25 mouse cellular contexts compared by ENCODE assay signal in genomic region chr11:7949201-7949875, GRCm38 (mm10).
"Had no signal": no experiment of that assay in that cellular context is flagged by ENCODE, and none has a peak within 500 bp of the region (broad histone marks: within the 10 kb centered on the region; RNA-seq: fewer than 3 reads in every experiment).

No protein-coding gene starts in this region.

- ATAC-seq: liver, embryonic 12.5 days; midbrain, embryonic 13.5 days had no signal

- H3K27me3 ChIP-seq: limb, embryonic 13.5 days; liver, embryonic 12.5 days; liver, embryonic 15.5 days; lung, embryonic 15.5 days; megakaryocyte, embryonic 14.5 days; midbrain, embryonic 13.5 days; neural tube, embryonic 12.5 days; neural tube, embryonic 15.5 days had no signal

- H3K4me3 ChIP-seq: left cerebral cortex, adult 2 months; limb, embryonic 10.5 days; limb, embryonic 13.5 days; liver, embryonic 12.5 days; liver, embryonic 15.5 days; lung, embryonic 15.5 days; megakaryocyte, embryonic 14.5 days; midbrain, embryonic 10.5 days; midbrain, embryonic 13.5 days; neural tube, embryonic 12.5 days; neural tube, embryonic 15.5 days had no signal

- H3K9me3 ChIP-seq: limb, embryonic 10.5 days; limb, embryonic 13.5 days; liver, embryonic 12.5 days; liver, embryonic 15.5 days; lung, embryonic 15.5 days; midbrain, embryonic 10.5 days; midbrain, embryonic 13.5 days; neural tube, embryonic 12.5 days; neural tube, embryonic 15.5 days had no signal

- H3K27ac ChIP-seq: kidney, postnatal 0 days; left cerebral cortex, adult 2 months; limb, embryonic 10.5 days; limb, embryonic 13.5 days; liver, embryonic 12.5 days; liver, embryonic 15.5 days; lung, embryonic 15.5 days; midbrain, embryonic 10.5 days; midbrain, embryonic 13.5 days; neural tube, embryonic 12.5 days; neural tube, embryonic 15.5 days; stomach, postnatal 0 days had no signal

- H3K9ac ChIP-seq: limb, embryonic 13.5 days; liver, embryonic 12.5 days; liver, embryonic 15.5 days; lung, embryonic 15.5 days; midbrain, embryonic 13.5 days; neural tube, embryonic 12.5 days; neural tube, embryonic 15.5 days had no signal

- DNase-seq: kidney, postnatal 25 days; layer of hippocampus, postnatal 36 days; liver; lung, adult 18-20 months; lung, postnatal 10 days; lung, postnatal 36 days; right cerebral cortex, adult 18-20 months; right cerebral cortex, postnatal 14 days; right cerebral cortex, postnatal 4 days; thymus, adult 2 months; thymus, postnatal 14 days; thymus, postnatal 4 days had no signal

- H3K4me1 ChIP-seq: limb, embryonic 10.5 days; limb, embryonic 13.5 days; liver, embryonic 12.5 days; liver, embryonic 15.5 days; lung, embryonic 15.5 days; megakaryocyte, embryonic 14.5 days; midbrain, embryonic 10.5 days; midbrain, embryonic 13.5 days; neural tube, embryonic 12.5 days; neural tube, embryonic 15.5 days had no signal

- H3K4me2 ChIP-seq: limb, embryonic 13.5 days; liver, embryonic 12.5 days; liver, embryonic 15.5 days; lung, embryonic 15.5 days; midbrain, embryonic 13.5 days; neural tube, embryonic 12.5 days; neural tube, embryonic 15.5 days had no signal

- H3K36me3 ChIP-seq: limb, embryonic 10.5 days; limb, embryonic 13.5 days; liver, embryonic 12.5 days; liver, embryonic 15.5 days; lung, embryonic 15.5 days; midbrain, embryonic 10.5 days; midbrain, embryonic 13.5 days; neural tube, embryonic 12.5 days; neural tube, embryonic 15.5 days had no signal
